ENCODE assay signal across 8 mouse cellular contexts in the genomic region with DNA sequence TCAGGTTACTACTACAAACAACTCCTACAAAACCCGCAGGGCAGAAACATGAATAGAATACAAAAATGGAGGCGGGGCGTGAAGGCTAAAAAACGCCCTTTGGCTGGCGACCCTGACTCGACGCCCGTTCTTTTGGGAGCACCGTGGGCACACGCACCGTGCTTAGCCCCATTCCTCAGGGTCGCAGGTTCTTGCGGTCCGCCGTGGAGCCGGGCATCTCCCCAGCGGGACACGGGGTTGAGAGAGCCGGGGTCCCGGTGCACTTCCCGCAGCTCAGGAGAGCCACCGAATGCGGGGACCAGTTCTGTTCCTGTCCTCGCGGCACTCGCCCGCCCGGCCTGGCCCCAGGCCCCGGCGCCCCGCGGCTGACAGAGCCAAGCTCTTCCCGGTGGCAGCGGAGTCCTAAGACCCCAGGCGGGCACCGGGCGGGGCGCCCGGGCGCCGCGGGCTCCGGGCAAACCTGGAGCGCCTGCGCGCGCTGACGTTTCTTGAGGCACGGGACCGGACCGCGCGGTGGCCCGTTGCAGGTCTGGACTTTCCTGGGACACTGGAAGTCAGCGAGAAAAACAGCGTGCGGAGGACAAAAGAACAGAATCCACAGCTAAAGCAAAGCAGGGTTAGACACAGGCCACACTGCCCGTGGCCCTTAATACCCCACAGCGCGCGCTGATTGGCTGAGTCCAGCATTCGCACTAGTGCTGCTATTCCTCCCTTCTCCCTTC. TPM values are rescaled to one million over a fixed set of nuclear protein-coding genes. Genes with fewer than 3 reads are reported as not detected.
A peak's percentile ranks its signal among the peaks of the same experiment; 100 is the strongest.
DNase-seq lines count a peak whose midpoint lies in the region; ATAC-seq lines count a peak whose summit lies in the region.

No protein-coding gene starts in this region.

- WGBS in intestine, embryonic 16.5 days = under 1% methylated on average over 62 of the region's 62 CpGs
- 0% methylated on average over 62 of the region's 62 CpGs for WGBS in midbrain, embryonic 16.5 days

- peak; percentile 56 for DNase-seq in ZHBTc4 (ENCODE audit: low read depth, low spot score)
- peak; percentile 76 for DNase-seq in embryo, embryonic 11 days
- peak; percentile 45 to 73 for DNase-seq in heart, adult 18-20 months
- DNase-seq in liver = peak; percentile 52
- no peak for DNase-seq in adipocyte (ENCODE audit: low spot score)

- no peaks in the 10 kb centered on the region for H3K9me3 ChIP-seq in intestine, embryonic 16.5 days (ENCODE audit: control insufficient read depth, low read length)
- no peaks in the 10 kb centered on the region for H3K9me3 ChIP-seq in midbrain, embryonic 16.5 days (replicated peaks; ENCODE audit: control insufficient read depth, low read length, poor library complexity, severe bottlenecking)

- no peak overlapping the region for H3K27ac ChIP-seq in intestine, embryonic 16.5 days (ENCODE audit: low read length)
- H3K27ac ChIP-seq in midbrain, embryonic 16.5 days (ENCODE audit: low read length) = peak overlapping the region; percentile 80

- H3K4me2 ChIP-seq in intestine, embryonic 16.5 days (ENCODE audit: low read depth, low read length) = peak overlapping the region; percentile 81
- H3K4me2 ChIP-seq in midbrain, embryonic 16.5 days (ENCODE audit: low read length) = peak overlapping the region; percentile 58

- peaks cover 3% of the 10 kb centered on the region; the same call in 1 of the 2 replicates for H3K27me3 ChIP-seq in intestine, embryonic 16.5 days (replicated peaks; ENCODE audit: control insufficient read depth, insufficient read depth, low read length)
- H3K27me3 ChIP-seq in midbrain, embryonic 16.5 days (ENCODE audit: control insufficient read depth, insufficient read depth, low read depth, low read length) = peaks cover 4% of the 10 kb centered on the region; the same call in 1 of the 2 replicates

- peak; percentile 24 for ATAC-seq in CD4-positive, CD25-positive, alpha-beta regulatory T cell, adult 4 months
- peak; percentile 32; the same call in 1 of the 2 replicates for ATAC-seq in intestine, embryonic 16.5 days
- ATAC-seq in midbrain, embryonic 16.5 days = peak; percentile 75

- peaks cover 7% of the 10 kb centered on the region; the same call in 1 of the 2 replicates for H3K4me1 ChIP-seq in intestine, embryonic 16.5 days (ENCODE audit: control insufficient read depth, insufficient read depth, low read length)
- H3K4me1 ChIP-seq in midbrain, embryonic 16.5 days (ENCODE audit: control insufficient read depth, insufficient read depth, low read length) = peaks cover 12% of the 10 kb centered on the region

- H3K9ac ChIP-seq in intestine, embryonic 16.5 days (ENCODE audit: low read depth, low read length) = peak overlapping the region; percentile 90
- peak overlapping the region; percentile 91 for H3K9ac ChIP-seq in midbrain, embryonic 16.5 days (ENCODE audit: low read depth, low read length)

- no peaks in the 10 kb centered on the region for H3K36me3 ChIP-seq in intestine, embryonic 16.5 days (ENCODE audit: control insufficient read depth, insufficient read depth, low read length)
- H3K36me3 ChIP-seq in midbrain, embryonic 16.5 days (ENCODE audit: control insufficient read depth, insufficient read depth, low read length) = no peaks in the 10 kb centered on the region

- peak overlapping the region; percentile 77 for H3K4me3 ChIP-seq in intestine, embryonic 16.5 days (ENCODE audit: low read length)
- peak overlapping the region; percentile 78 for H3K4me3 ChIP-seq in midbrain, embryonic 16.5 days (ENCODE audit: low read depth, low read length)

RNA-seq across cellular contexts. Expression of a gene that starts 4.5 kb away (rescaled TPM):
- under 1 TPM; 0.22 to 0.42 TPM for polyA plus RNA-seq in CD4-positive, CD25-positive, alpha-beta regulatory T cell, adult 4 months (2017; shearing (Covaris generic))
- total RNA-seq in heart, adult 18-20 months (2021) = not detected
- polyA plus RNA-seq in intestine, embryonic 16.5 days (2015; fragmentation: Nextera tagmentation; extraction: Ambion mirVana) = 0.12 and 0.33 TPM in 2 replicates
- polyA plus RNA-seq in midbrain, embryonic 16.5 days (2015; fragmentation: Nextera tagmentation; extraction: Ambion mirVana) = 0.37 and 0.41 TPM in 2 replicates

RNA-seq across cellular contexts. Expression of a gene that starts 6.6 kb away (rescaled TPM):
- polyA plus RNA-seq in CD4-positive, CD25-positive, alpha-beta regulatory T cell, adult 4 months (2017; shearing (Covaris generic)) = 10 to 100 TPM; 38.6 to 40.9 TPM
- 10 to 100 TPM; 12.6 to 17.3 TPM for total RNA-seq in heart, adult 18-20 months (2021)
- polyA plus RNA-seq in intestine, embryonic 16.5 days (2015; fragmentation: Nextera tagmentation; extraction: Ambion mirVana) = 20.6 and 21.7 TPM in 2 replicates
- 29.6 and 31.4 TPM in 2 replicates for polyA plus RNA-seq in midbrain, embryonic 16.5 days (2015; fragmentation: Nextera tagmentation; extraction: Ambion mirVana)

RNA-seq across cellular contexts. Expression of a gene that starts 47.5 kb away (rescaled TPM):
- polyA plus RNA-seq in CD4-positive, CD25-positive, alpha-beta regulatory T cell, adult 4 months (2017; shearing (Covaris generic)) = under 1 TPM in 1 of 2 experiments, not detected in 1; 0.39 TPM
- total RNA-seq in heart, adult 18-20 months (2021) = 10 to 100 TPM; 11.2 to 11.8 TPM
- 10.2 and 11.5 TPM in 2 replicates for polyA plus RNA-seq in intestine, embryonic 16.5 days (2015; fragmentation: Nextera tagmentation; extraction: Ambion mirVana)
- 4.0 and 5.3 TPM in 2 replicates for polyA plus RNA-seq in midbrain, embryonic 16.5 days (2015; fragmentation: Nextera tagmentation; extraction: Ambion mirVana)

RNA-seq across cellular contexts. Expression of a gene that starts 49.0 kb away (rescaled TPM):
- not detected for polyA plus RNA-seq in CD4-positive, CD25-positive, alpha-beta regulatory T cell, adult 4 months (2017; shearing (Covaris generic))
- total RNA-seq in heart, adult 18-20 months (2021) = not detected
- not detected in 2 replicates for polyA plus RNA-seq in intestine, embryonic 16.5 days (2015; fragmentation: Nextera tagmentation; extraction: Ambion mirVana)
- not detected in 2 replicates for polyA plus RNA-seq in midbrain, embryonic 16.5 days (2015; fragmentation: Nextera tagmentation; extraction: Ambion mirVana)

RNA-seq across cellular contexts. Expression of a gene that starts 52.4 kb away (rescaled TPM):
- polyA plus RNA-seq in CD4-positive, CD25-positive, alpha-beta regulatory T cell, adult 4 months (2017; shearing (Covaris generic)) = under 1 TPM in 1 of 2 experiments, not detected in 1; 0.16 TPM
- under 1 TPM in 1 of 2 experiments, not detected in 1; 0.15 TPM for total RNA-seq in heart, adult 18-20 months (2021)
- 0.23 and 0.38 TPM in 2 replicates for polyA plus RNA-seq in intestine, embryonic 16.5 days (2015; fragmentation: Nextera tagmentation; extraction: Ambion mirVana)
- 1.7 and 1.9 TPM in 2 replicates for polyA plus RNA-seq in midbrain, embryonic 16.5 days (2015; fragmentation: Nextera tagmentation; extraction: Ambion mirVana)

Comparison
In these comparisons a context has a peak if more than half of its experiments do, and no peak if none do; other contexts are left out.
1. ATAC-seq: peak in every context shown above with its lines; median percentile 75 in midbrain, embryonic 16.5 days; 32 in intestine, embryonic 16.5 days; 24 in CD4-positive, CD25-positive, alpha-beta regulatory T cell, adult 4 months.